Mouse (Mus musculus) kidney, embryonic 16.5 days (tissue): Measurements from ENCODE around the gene Fbxo17. TPM values are rescaled to one million over a fixed set of nuclear protein-coding genes. Genes with fewer than 3 reads are reported as not detected.

Source experiments
- ATAC-seq: fragments of 200-750 bp; cut with Nextera tagmentation; 2 replicates; pipeline ENCODE4 v1.8.0; 2017; ENCODE audit warnings: moderate TSS enrichment; ENCODE audit not compliant: low FRiP score, low TSS enrichment
- H3K27ac ChIP-seq: fragments of 300-500 bp; sonication (generic); 2 replicates; pipeline ENCODE4 v1.5.1; 2014; ENCODE audit warnings: low read length
- H3K27me3 ChIP-seq: fragments of 300-500 bp; sonication (generic); 2 replicates; pipeline ENCODE4 v1.6.1; 2014; ENCODE audit warnings: low read length, control low read depth, mixed read lengths; ENCODE audit not compliant: insufficient read depth
- H3K36me3 ChIP-seq: fragments of 300-500 bp; sonication (generic); 2 replicates; pipeline ENCODE4 v1.6.1; 2014; ENCODE audit warnings: low read length, control low read depth, mixed read lengths; ENCODE audit not compliant: insufficient read depth
- H3K4me1 ChIP-seq: fragments of 300-500 bp; sonication (generic); 2 replicates; pipeline ENCODE4 v1.6.1; 2014; ENCODE audit warnings: low read length, control low read depth, mixed read lengths; ENCODE audit not compliant: insufficient read depth
- H3K4me2 ChIP-seq: fragments of 300-500 bp; sonication (generic); replicated peaks from 2 replicates; pipeline ENCODE4 v1.6.1; 2014; ENCODE audit warnings: low read depth, low read length
- H3K4me3 ChIP-seq: fragments of 300-500 bp; sonication (generic); 2 replicates; pipeline ENCODE4 v1.5.1; 2014; ENCODE audit warnings: mild to moderate bottlenecking, low read length
- H3K9ac ChIP-seq: fragments of 300-500 bp; sonication (generic); replicated peaks from 2 replicates; pipeline ENCODE4 v1.6.1; 2014; ENCODE audit warnings: low read length
- H3K9me3 ChIP-seq: fragments of 300-500 bp; sonication (generic); 2 replicates; pipeline ENCODE4 v1.6.1; 2016; ENCODE audit warnings: low read length, control low read depth
- WGBS: fragments of 180-500 bp; shearing (Covaris S2); extraction: QIAGEN DNeasy Blood & Tissue Kit; methylation state at CpG from one replicate; pipeline ENCODE4 v1.1.7; 2014; 5-methylcytosine and 5-hydroxymethylcytosine counted together
- polyA plus RNA-seq: library from polyadenylated mRNA; unstranded; fragments of >200 nt; fragmentation: Nextera tagmentation; extraction: Ambion mirVana; gene quantifications from 2 replicates; pipeline ENCODE4 v1.2.1, GENCODE M21; 2015

The Fbxo17 gene
- polyA plus RNA-seq, 1 experiment from 2014 or later: 9.4 TPM

DNA sequence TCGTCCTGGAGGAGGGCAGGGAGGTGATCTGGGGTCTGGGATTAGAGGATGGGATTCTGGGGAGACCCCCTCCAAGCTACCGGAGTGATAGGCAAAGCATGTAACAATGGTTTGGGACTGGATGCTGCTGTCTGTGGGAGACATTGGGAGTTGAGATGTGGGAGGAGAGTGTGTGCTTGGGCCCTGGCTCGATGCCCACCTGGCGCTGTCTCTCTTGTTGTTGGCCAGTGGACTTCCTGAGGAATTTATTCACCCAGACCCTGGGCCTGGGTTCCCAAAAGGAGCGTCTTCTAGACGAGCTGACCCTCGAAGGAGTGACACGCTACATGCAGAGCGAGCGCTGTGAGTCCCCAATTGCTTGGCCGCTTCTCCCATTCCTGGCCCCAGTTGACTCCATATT is 55.3 kb downstream of the Fbxo17 start:
- Histone ChIP-seq H3K27ac (no peak overlapping the region), H3K4me2 (no peak overlapping the region), H3K9me3 (no peaks in the 10 kb centered on the region), H3K4me3 (no peak overlapping the region), H3K4me1 (peaks cover 7% of the 10 kb centered on the region), H3K36me3 (no peaks in the 10 kb centered on the region; the same call in 1 of the 2 replicates), H3K27me3 (no peaks in the 10 kb centered on the region), H3K9ac (no peak overlapping the region)
- WGBS: 92% methylated on average over 11 of the region's 11 CpGs
- no peak for ATAC-seq

DNA sequence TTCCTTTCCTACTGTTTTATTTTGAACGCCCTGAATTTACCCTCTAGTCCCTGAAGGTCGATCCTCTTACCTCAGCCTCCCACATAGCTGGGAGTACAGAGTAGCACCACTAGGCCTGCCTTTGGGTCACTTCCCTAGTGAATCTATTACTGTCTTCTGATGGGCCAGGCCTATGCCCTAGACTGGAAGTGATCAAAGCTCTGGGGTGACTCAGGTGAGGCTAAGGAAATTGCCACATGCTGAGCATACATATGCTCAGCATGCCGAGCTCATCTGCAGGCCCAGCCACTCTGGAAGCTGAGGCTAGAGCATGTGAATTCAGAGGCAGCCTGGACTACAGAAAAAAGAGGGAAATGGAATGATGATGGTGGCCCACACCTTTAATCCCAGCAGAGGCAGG is 56.6 kb downstream of the Fbxo17 start:
- no peak overlapping the region for H3K4me3 ChIP-seq
- H3K4me2 ChIP-seq: no peak overlapping the region
- no peaks in the 10 kb centered on the region; the same call in 1 of the 2 replicates for H3K36me3 ChIP-seq
- no peaks in the 10 kb centered on the region for H3K4me1 ChIP-seq
- no peak for ATAC-seq
- H3K27ac ChIP-seq: no peak overlapping the region
- H3K9ac ChIP-seq: no peak overlapping the region
- H3K27me3 ChIP-seq: no peaks in the 10 kb centered on the region
- WGBS: 52% methylated on average over 3 of the region's 3 CpGs
- H3K9me3 ChIP-seq: no peaks in the 10 kb centered on the region

DNA sequence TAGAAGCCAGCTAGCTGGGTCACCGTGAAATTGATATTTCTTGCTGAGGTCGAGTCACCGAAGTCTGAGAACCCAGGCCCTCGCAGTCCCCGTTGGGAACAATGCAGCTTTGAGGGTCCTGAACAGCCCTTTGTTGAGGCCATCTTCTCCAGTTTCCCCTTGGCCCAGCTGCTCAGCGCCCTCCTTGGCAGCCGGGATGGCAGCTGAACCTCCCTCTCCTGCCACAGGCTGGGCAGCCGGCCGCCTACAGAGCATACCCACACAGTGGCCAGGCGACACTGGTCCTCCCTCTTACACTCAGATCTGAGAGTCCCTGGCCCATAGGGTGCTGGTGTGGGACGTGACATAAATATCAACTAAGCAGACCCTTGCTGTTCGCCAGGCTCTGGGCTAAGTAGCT is 57.6 kb downstream of the Fbxo17 start:
- no peaks in the 10 kb centered on the region for H3K9me3 ChIP-seq
- H3K4me2 ChIP-seq: no peak overlapping the region
- ATAC-seq: no peak
- WGBS: 63% methylated on average over 12 of the region's 12 CpGs
- H3K27ac ChIP-seq: no peak overlapping the region
- H3K27me3 ChIP-seq: no peaks in the 10 kb centered on the region
- H3K4me1 ChIP-seq: no peaks in the 10 kb centered on the region
- no peak overlapping the region for H3K4me3 ChIP-seq
- no peak overlapping the region for H3K9ac ChIP-seq
- H3K36me3 ChIP-seq: no peaks in the 10 kb centered on the region; the same call in 1 of the 2 replicates

DNA sequence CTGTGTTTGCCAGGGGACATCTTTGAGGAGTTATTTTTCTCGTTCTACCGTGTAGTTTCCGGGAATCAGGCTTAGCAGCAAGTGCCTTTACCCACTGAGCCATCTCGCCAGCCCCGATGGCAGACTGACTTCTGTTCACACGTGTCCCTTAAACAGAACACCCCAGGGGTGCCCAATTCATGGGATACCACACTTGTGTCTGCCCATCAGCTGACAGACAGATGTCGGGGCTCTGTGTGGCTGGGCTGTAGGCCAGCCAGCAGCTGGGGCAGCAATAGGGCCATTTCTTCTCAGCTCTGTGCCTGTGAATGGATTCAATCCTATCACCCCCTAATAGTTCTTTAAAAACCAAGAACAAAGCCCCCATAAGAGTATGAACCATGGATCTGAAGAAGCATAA is 58.5 kb downstream of the Fbxo17 start:
- Histone ChIP-seq H3K9ac (no peak overlapping the region), H3K27ac (no peak overlapping the region), H3K36me3 (no peaks in the 10 kb centered on the region; the same call in 1 of the 2 replicates), H3K27me3 (no peaks in the 10 kb centered on the region), H3K4me2 (no peak overlapping the region), H3K4me1 (no peaks in the 10 kb centered on the region), H3K4me3 (no peak overlapping the region), H3K9me3 (no peaks in the 10 kb centered on the region)
- no peak for ATAC-seq
- 91% methylated on average over 7 of the region's 7 CpGs for WGBS

DNA sequence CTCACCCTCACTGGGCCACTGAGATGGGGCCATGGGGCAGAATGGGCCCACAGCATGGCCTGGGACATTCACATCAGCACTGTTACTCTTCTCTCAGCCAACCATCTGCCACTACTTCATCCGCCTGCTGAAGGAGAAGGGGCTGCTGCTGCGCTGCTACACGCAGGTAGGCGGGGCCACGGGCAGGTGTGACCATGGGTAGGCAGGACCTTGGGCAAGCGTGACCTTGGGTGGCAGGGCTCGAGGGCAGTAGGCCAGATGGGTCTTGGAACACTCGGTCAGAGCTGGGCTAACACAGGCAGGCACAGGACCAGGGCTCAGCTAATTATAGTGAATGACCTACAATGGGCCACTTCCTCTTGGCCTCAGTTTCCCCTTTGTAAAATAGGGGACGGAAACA is 62.2 kb downstream of the Fbxo17 start:
- Histone ChIP-seq H3K4me3 (no peak overlapping the region), H3K4me1 (0 out of 2 replicates have a peak, but pooled peaks cover 3% of the 10 kb centered on the region), H3K27ac (no peak overlapping the region), H3K27me3 (no peaks in the 10 kb centered on the region), H3K4me2 (no peak overlapping the region), H3K36me3 (no peaks in the 10 kb centered on the region), H3K9me3 (no peaks in the 10 kb centered on the region), H3K9ac (no peak overlapping the region)
- WGBS: 85% methylated on average over 9 of the region's 9 CpGs
- no peak for ATAC-seq

DNA sequence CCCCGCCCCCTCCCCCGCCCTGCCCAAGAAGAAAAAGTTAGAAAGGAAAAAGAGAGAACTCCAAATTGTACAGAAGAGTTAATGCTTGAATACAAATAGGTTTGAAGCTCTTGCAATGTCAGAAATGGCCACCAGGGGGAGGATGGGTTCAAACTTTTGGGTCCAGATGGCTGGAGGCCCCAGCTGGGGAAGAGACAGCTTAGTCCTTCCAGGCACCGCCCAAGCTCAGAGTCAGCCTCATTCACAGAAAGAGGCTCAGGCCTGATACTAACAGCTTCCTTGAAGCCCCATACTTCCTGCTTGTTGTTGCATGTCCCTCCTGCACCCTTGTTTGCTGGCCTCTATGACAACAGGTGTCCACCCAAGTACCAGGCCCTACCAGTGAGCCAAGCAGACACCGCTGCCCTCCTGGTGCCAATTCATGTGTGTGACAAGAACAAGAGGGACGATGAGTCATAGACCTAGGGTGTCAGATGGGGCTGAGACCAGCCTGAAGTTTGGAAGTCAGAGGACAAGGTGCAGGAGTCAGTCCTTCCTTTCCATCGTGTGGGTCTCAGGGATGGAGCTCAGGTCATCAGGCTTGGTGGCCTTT is 63.6 kb downstream of the Fbxo17 start:
- Histone ChIP-seq H3K27ac (no peak overlapping the region), H3K36me3 (no peaks in the 10 kb centered on the region), H3K9me3 (no peaks in the 10 kb centered on the region), H3K4me2 (no peak overlapping the region), H3K4me1 (0 out of 2 replicates have a peak, but pooled peaks cover 3% of the 10 kb centered on the region), H3K4me3 (no peak overlapping the region), H3K9ac (no peak overlapping the region), H3K27me3 (no peaks in the 10 kb centered on the region)
- peak; percentile 77 for ATAC-seq
- WGBS: 46% methylated on average over 6 of the region's 6 CpGs

DNA sequence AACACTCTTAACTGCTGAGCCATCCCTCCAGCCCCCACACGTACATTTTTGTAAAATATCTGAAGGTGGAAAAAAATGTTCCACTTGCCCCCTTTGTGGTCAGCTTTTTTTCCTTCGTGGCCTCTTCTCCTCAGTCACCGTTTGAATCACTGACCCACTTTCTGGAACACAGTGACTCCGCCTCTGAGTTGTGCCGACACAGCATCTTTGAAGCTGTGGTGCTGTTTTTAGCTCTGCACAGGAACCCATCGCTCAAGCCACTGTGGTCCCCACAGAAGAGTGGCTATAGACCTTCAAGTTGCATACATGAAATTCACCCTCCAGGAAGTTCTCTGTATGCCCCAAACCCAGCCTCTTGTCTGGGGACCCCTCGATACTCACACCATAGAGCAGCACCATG is 64.3 kb downstream of the Fbxo17 start:
- Histone ChIP-seq H3K27ac (no peak overlapping the region), H3K4me3 (no peak overlapping the region), H3K9me3 (no peaks in the 10 kb centered on the region), H3K36me3 (no peaks in the 10 kb centered on the region), H3K4me1 (0 out of 2 replicates have a peak, but pooled peaks cover 3% of the 10 kb centered on the region), H3K9ac (no peak overlapping the region), H3K27me3 (no peaks in the 10 kb centered on the region), H3K4me2 (no peak overlapping the region)
- 68% methylated on average over 7 of the region's 7 CpGs for WGBS
- ATAC-seq: no peak

DNA sequence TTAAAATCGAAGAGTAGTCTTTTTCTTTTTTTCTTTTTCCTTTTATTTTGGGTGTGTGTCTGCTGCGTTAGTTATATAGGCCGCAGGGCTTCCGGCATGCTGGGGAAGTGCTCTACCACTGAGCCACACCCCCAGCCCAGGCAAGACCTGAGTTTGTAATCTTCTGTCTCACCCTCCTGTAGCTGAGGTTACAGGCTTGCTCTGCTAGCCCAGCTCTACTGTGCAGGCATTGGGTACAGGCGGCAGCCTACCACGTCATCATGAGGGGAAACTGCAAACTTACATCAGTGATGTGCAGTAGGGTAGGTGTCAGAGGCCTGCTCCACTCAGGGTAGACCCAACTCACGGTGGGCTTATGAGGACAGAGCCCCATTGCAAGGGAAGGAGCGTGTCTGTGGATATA is 64.7 kb downstream of the Fbxo17 start:
- no peak overlapping the region for H3K4me2 ChIP-seq
- 93% methylated on average over 8 of the region's 8 CpGs for WGBS
- no peak overlapping the region for H3K4me3 ChIP-seq
- H3K27me3 ChIP-seq: no peaks in the 10 kb centered on the region
- H3K9ac ChIP-seq: no peak overlapping the region
- 0 out of 2 replicates have a peak, but pooled peaks cover 3% of the 10 kb centered on the region for H3K4me1 ChIP-seq
- H3K36me3 ChIP-seq: peaks cover 3% of the 10 kb centered on the region; the same call in 1 of the 2 replicates
- ATAC-seq: no peak
- H3K9me3 ChIP-seq: no peaks in the 10 kb centered on the region
- no peak overlapping the region for H3K27ac ChIP-seq

DNA sequence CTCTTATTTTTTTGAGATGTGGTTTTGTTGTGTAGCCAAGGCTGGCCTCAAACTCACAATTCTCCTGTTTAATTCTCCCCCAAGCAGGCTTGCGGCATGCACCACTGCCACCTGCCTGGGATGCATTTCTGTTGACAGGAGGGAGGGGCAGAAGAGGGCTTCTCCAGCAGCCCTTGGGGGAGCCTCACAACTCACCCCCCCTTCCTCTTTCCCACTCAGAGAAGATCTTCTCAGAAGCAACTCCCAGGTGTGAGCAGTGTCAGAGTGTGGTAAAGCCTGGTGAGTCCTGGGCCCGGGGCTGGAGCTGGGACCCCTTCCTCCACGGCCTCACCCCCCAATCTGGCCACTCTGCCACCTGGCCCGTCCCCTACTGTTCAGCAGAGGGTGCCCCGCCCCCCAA is 68.6 kb downstream of the Fbxo17 start:
- no peak for ATAC-seq
- 79% methylated on average over 5 of the region's 5 CpGs for WGBS
- Histone ChIP-seq H3K4me1 (peaks cover 10% of the 10 kb centered on the region), H3K27ac (no peak overlapping the region), H3K4me3 (no peak overlapping the region), H3K4me2 (no peak overlapping the region), H3K9ac (no peak overlapping the region), H3K9me3 (no peaks in the 10 kb centered on the region), H3K27me3 (no peaks in the 10 kb centered on the region), H3K36me3 (peaks cover 5% of the 10 kb centered on the region; the same call in 1 of the 2 replicates)
